Mouse (Mus musculus): ENCODE results near the gene Bdh2.

DNA sequence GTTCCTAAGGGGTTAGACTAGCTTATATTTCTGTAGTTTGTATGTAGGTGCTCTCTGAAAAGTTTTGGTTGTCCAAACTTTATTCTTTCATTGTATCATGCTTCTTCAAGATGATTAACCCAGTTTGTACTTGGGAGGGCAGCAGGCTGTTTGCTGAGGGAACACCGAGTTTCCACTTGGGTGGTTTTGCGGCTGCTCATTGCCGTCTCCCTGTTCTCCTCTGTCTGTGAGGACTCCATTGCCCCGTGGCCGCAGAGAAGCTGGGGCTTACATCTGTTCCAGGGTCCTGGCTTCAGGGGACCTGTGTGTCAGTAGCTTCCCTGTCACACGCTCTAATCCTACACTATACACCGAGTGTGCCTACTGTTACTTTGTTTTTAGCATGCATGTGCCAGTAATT lies 20.8 kb upstream of the Bdh2 start:
- TF ChIP-seq CTCF (IDR thresholded peaks at IDR 0.05; ENCODE audit: low read depth, low read length) (no peak), GATA1 (IDR thresholded peaks at IDR 0.05; ENCODE audit: borderline replicate concordance, low read length) (no peak), POLR2AphosphoS5 (IDR thresholded peaks at IDR 0.05; ENCODE audit: insufficient replicate concordance, low read depth, low read length) (no peak), TAL1 (conservative IDR thresholded peaks at IDR 0.05; ENCODE audit: low read depth, low read length) (no peak), GATA2 (IDR thresholded peaks at IDR 0.05; ENCODE audit: borderline replicate concordance, low read depth, low read length) (no peak)
